Mouse (Mus musculus): ENCODE results near the gene Dhrs1. TPM values are rescaled to one million over a fixed set of nuclear protein-coding genes. Genes with fewer than 3 reads are reported as not detected.

Gene Dhrs1
- 11.6 TPM for total RNA-seq (2023)

GRCm38 (mm10) chr14:55745180-55745860, at the start of gene Dhrs1, which contains the start of gene Nop9:
TSS of gene Dhrs1 (minus strand) at chr14:55745690.
TSS of gene Nop9 (plus strand) at chr14:55745693.

GRCm38 (mm10) chr14:55788256-55789050, 43.0 kb upstream of the Dhrs1 start, which contains the start of gene Ripk3:
TSS of gene Ripk3 (minus strand) at chr14:55788865.

GRCm38 (mm10) chr14:55783958-55784235, 38.4 kb upstream of the Dhrs1 start, which contains the start of gene Adcy4:
TSS of gene Adcy4 (minus strand) at chr14:55784095.

GRCm38 (mm10) chr14:55765696-55766095, 20.2 kb upstream of the Dhrs1 start, which contains the start of gene Ltb4r1:
TSS of gene Ltb4r1 (plus strand) at chr14:55765962.

GRCm38 (mm10) chr14:55761163-55761562, 15.7 kb upstream of the Dhrs1 start, which contains the start of gene Ltb4r2:
TSS of gene Ltb4r2 (plus strand) at chr14:55761428.

GRCm38 (mm10) chr14:55758363-55758784, 12.9 kb upstream of the Dhrs1 start, which contains the start of gene Cideb:
TSS of gene Cideb (minus strand) at chr14:55758458.

GRCm38 (mm10) chr14:55721700-55722437, 23.6 kb downstream of the Dhrs1 start, which contains the start of gene Rabggta:
TSS of gene Rabggta (minus strand) at chr14:55722263.

GRCm38 (mm10) chr14:55713729-55714122, 31.8 kb downstream of the Dhrs1 start, which contains the start of gene Tgm1:
TSS of gene Tgm1 (minus strand) at chr14:55713926.

Other genes starting within 250 kb of the Dhrs1 start
- gene Cpne6, start 235.2 kb downstream of the Dhrs1 start, total RNA-seq (2023): not detected
- gene Nrl, start 220.7 kb downstream of the Dhrs1 start, total RNA-seq (2023): not detected
- gene Pck2, start 205.4 kb downstream of the Dhrs1 start, total RNA-seq (2023): 10.7 TPM
- gene Dcaf11, start 185.7 kb downstream of the Dhrs1 start, total RNA-seq (2023): 72.0 TPM
- gene A730061H03Rik, start 185.3 kb downstream of the Dhrs1 start, total RNA-seq (2023): 2.6 TPM
- gene Fitm1, start 170.1 kb downstream of the Dhrs1 start, total RNA-seq (2023): not detected
- gene Psme1, start 167.6 kb downstream of the Dhrs1 start, total RNA-seq (2023): 323 TPM
- gene Emc9, start 160.4 kb downstream of the Dhrs1 start, total RNA-seq (2023): 26.3 TPM
- gene Psme2, start 154.6 kb downstream of the Dhrs1 start, total RNA-seq (2023): 372 TPM
- gene Rnf31, start 154.0 kb downstream of the Dhrs1 start, total RNA-seq (2023): 91.9 TPM
- gene Irf9, start 142.1 kb downstream of the Dhrs1 start, total RNA-seq (2023): 90.0 TPM
- gene Rec8, start 127.7 kb downstream of the Dhrs1 start, total RNA-seq (2023): not detected
- gene Ipo4, start 109.7 kb downstream of the Dhrs1 start, total RNA-seq (2023): 65.4 TPM
- gene Gm49378, start 107.8 kb downstream of the Dhrs1 start, total RNA-seq (2023): 4.2 TPM
- 40.1 TPM for gene Tm9sf1, start 101.9 kb downstream of the Dhrs1 start, total RNA-seq (2023)
- 4.1 TPM for gene Tssk4, start 95.5 kb downstream of the Dhrs1 start, total RNA-seq (2023)
- 45.7 TPM for gene Mdp1, start 85.2 kb downstream of the Dhrs1 start, total RNA-seq (2023)
- 18.6 TPM for gene Gmpr2, start 73.7 kb downstream of the Dhrs1 start, total RNA-seq (2023)
- 164 TPM for gene Nedd8, start 73.6 kb downstream of the Dhrs1 start, total RNA-seq (2023)
- gene Tinf2, start 63.9 kb downstream of the Dhrs1 start, total RNA-seq (2023): 101 TPM
- 0.95 TPM for gene Tgm1, start 31.8 kb downstream of the Dhrs1 start, total RNA-seq (2023)
- gene Rabggta, start 23.4 kb downstream of the Dhrs1 start, total RNA-seq (2023): 85.8 TPM
- gene Nop9, start within 50 bp of the Dhrs1 start, total RNA-seq (2023): 30.4 TPM
- not detected for gene Cideb, start 12.8 kb upstream of the Dhrs1 start, total RNA-seq (2023)
- 0.18 TPM for gene Ltb4r2, start 15.7 kb upstream of the Dhrs1 start, total RNA-seq (2023)
- 0.37 TPM for gene Ltb4r1, start 20.3 kb upstream of the Dhrs1 start, total RNA-seq (2023)
- gene Adcy4, start 38.4 kb upstream of the Dhrs1 start, total RNA-seq (2023): 0.52 TPM
- 40.3 TPM for gene Ripk3, start 43.2 kb upstream of the Dhrs1 start, total RNA-seq (2023)
- gene Nfatc4, start 77.5 kb upstream of the Dhrs1 start, total RNA-seq (2023): not detected
- gene Nynrin, start 108.3 kb upstream of the Dhrs1 start, total RNA-seq (2023): 0.43 TPM
- not detected for gene Cbln3, start 138.7 kb upstream of the Dhrs1 start, total RNA-seq (2023)
- gene Khnyn, start 139.3 kb upstream of the Dhrs1 start, total RNA-seq (2023): 63.1 TPM
- 44.2 TPM for gene Sdr39u1, start 154.6 kb upstream of the Dhrs1 start, total RNA-seq (2023)
- not detected for gene Cma1, start 199.0 kb upstream of the Dhrs1 start, total RNA-seq (2023)
- not detected for gene Cma2, start 205.3 kb upstream of the Dhrs1 start, total RNA-seq (2023)